Mouse (Mus musculus): ENCODE measurements at regions not wholly inside any gene's neighbourhood (a gene's known extent, or its start where the extent isn't known, plus 50 kb on each side); places are given as distances from the start of the nearest gene placed in this dataset.

GRCm38 (mm10) chr9:5542604-5543003 is 197.4 kb downstream of the Casp12 start:
- TF ChIP-seq MAFK (IDR thresholded peaks at IDR 0.05; ENCODE audit: insufficient read depth, low read depth, low read length): no peak
- no peak for TF ChIP-seq HCFC1 (IDR thresholded peaks at IDR 0.05; ENCODE audit: borderline replicate concordance, insufficient read depth, low read length)

Data from ES-E14 (cell line).